Mouse (Mus musculus) hindbrain, embryonic 11.5 days (tissue): ENCODE data around the gene Ddx59. TPM values are rescaled to one million over a fixed set of nuclear protein-coding genes. Genes with fewer than 3 reads are reported as not detected.

Experiments
- ATAC-seq: fragments of 200-750 bp; cut with Nextera tagmentation; 2 replicates; pipeline ENCODE4 v1.8.0; 2017; ENCODE audit warnings: mild to moderate bottlenecking, moderate TSS enrichment, moderate library complexity; ENCODE audit not compliant: low FRiP score
- DNase-seq: peaks from one replicate; pipeline ENCODE4 v3.0.0-alpha.2; 2015; ENCODE audit warnings: low spot score
- H3K27ac ChIP-seq: fragments of 300-500 bp; sonication (generic); 2 replicates; pipeline ENCODE4 v1.5.1; 2014; ENCODE audit warnings: mild to moderate bottlenecking, low read depth, low read length
- H3K27me3 ChIP-seq: fragments of 300-500 bp; sonication (generic); 2 replicates; pipeline ENCODE4 v1.6.1; 2014; ENCODE audit warnings: mild to moderate bottlenecking, low read length, moderate library complexity, mixed read lengths; ENCODE audit not compliant: control insufficient read depth, insufficient read depth
- H3K36me3 ChIP-seq: fragments of 300-500 bp; sonication (generic); 2 replicates; pipeline ENCODE4 v1.6.1; 2014; ENCODE audit warnings: mild to moderate bottlenecking, low read length, moderate library complexity, mixed read lengths; ENCODE audit not compliant: control insufficient read depth, insufficient read depth
- H3K4me1 ChIP-seq: fragments of 300-500 bp; sonication (generic); replicated peaks from 2 replicates; pipeline ENCODE4 v1.6.1; 2014; ENCODE audit warnings: low read length, mixed read lengths; ENCODE audit not compliant: control insufficient read depth, insufficient read depth
- H3K4me2 ChIP-seq: fragments of 300-500 bp; sonication (generic); replicated peaks from 2 replicates; pipeline ENCODE4 v1.6.1; 2014; ENCODE audit warnings: mild to moderate bottlenecking, low read depth, low read length
- H3K4me3 ChIP-seq: fragments of 300-500 bp; sonication (generic); 2 replicates; pipeline ENCODE4 v1.5.1; 2014; ENCODE audit warnings: low read depth, low read length
- H3K9ac ChIP-seq: fragments of 300-500 bp; sonication (generic); 2 replicates; pipeline ENCODE4 v1.6.1; 2014; ENCODE audit warnings: low read depth, low read length
- H3K9me3 ChIP-seq: fragments of 300-500 bp; sonication (generic); 2 replicates; pipeline ENCODE4 v1.6.1; 2016; ENCODE audit warnings: low read length; ENCODE audit not compliant: control insufficient read depth
- WGBS: fragments of 180-500 bp; shearing (Covaris S2); extraction: QIAGEN DNeasy Blood & Tissue Kit; methylation state at CpG from one replicate; pipeline ENCODE4 v1.1.7; 2014; 5-methylcytosine and 5-hydroxymethylcytosine counted together
- polyA plus RNA-seq: library from polyadenylated mRNA; unstranded; fragments of >200 nt; fragmentation: Nextera tagmentation; extraction: Ambion mirVana; gene quantifications from 2 replicates; pipeline ENCODE4 v1.2.1, GENCODE M21; 2014

Ddx59 gene
- polyA plus RNA-seq, 1 experiment from 2014 or later = 18.0 TPM

- no peaks in the 10 kb centered on the region for H3K4me1 ChIP-seq
- ATAC-seq (no peak), DNase-seq (no peak)
- H3K27ac ChIP-seq = no peak overlapping the region
- no peak overlapping the region for H3K4me2 ChIP-seq
- WGBS = 73% methylated on average over 9 of the region's 9 CpGs
- no peaks in the 10 kb centered on the region for H3K36me3 ChIP-seq
- no peak overlapping the region for H3K4me3 ChIP-seq
- H3K27me3 ChIP-seq = no peaks in the 10 kb centered on the region
- no peaks in the 10 kb centered on the region for H3K9me3 ChIP-seq
- no peak overlapping the region for H3K9ac ChIP-seq
Observed at GRCm38 (mm10) chr1:136442809-136443208, 27.7 kb downstream of the Ddx59 start.

- H3K4me1 ChIP-seq = no peaks in the 10 kb centered on the region
- no peaks in the 10 kb centered on the region for H3K9me3 ChIP-seq
- ATAC-seq = no peak
- no peak overlapping the region for H3K4me2 ChIP-seq
- DNase-seq = no peak
- 89% methylated on average over 12 of the region's 12 CpGs for WGBS
- H3K36me3 ChIP-seq = no peaks in the 10 kb centered on the region
- no peak overlapping the region for H3K4me3 ChIP-seq
- H3K9ac ChIP-seq = no peak overlapping the region
- no peak overlapping the region for H3K27ac ChIP-seq
- H3K27me3 ChIP-seq = no peaks in the 10 kb centered on the region
Observed at GRCm38 (mm10) chr1:136444555-136445255, 29.6 kb downstream of the Ddx59 start.

DNA sequence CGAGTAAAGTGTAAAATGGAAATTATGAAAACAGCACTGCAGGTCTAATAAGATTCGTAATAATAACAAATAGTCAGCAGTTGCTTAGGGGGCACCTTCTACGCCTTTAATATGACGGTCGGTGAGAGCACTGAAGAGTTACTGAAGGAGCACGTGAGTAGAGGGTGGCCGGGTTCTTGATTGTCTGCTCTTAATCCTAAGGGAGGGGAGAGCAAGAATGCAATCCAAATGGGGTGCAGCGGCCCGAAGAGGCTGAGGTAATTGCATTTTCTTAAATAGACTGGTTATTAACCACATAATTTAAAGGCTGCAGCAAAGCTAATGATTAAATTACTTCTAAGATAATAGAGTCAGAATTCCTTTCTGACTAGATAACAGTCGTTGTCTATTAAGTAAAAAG lies 31.9 kb downstream of the Ddx59 start:
- Histone ChIP-seq H3K27ac (no peak overlapping the region), H3K36me3 (no peaks in the 10 kb centered on the region), H3K9ac (no peak overlapping the region), H3K4me2 (no peak overlapping the region), H3K4me1 (no peaks in the 10 kb centered on the region), H3K4me3 (no peak overlapping the region), H3K9me3 (no peaks in the 10 kb centered on the region), H3K27me3 (no peaks in the 10 kb centered on the region)
- DNase-seq = no peak
- ATAC-seq = no peak
- 79% methylated on average over 10 of the region's 10 CpGs for WGBS

DNA sequence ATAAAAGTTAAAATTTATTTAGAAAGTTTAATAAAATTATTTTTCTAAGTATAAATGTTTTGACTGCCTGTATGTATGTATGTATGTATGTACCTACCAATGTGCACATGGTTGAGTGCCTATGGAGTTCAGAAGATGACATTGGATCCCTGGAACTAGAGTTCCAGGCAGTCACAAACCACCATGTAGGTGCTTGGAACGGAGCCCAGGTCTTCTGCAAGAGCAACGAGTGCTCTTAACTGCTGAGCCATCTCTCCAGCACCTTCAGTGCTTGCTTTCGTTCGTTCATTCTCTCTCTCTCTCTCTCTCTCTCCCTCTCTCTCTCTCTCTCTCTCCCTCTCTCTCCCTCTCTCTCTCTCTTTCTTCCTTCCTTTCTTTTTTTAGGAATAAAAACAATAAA lies 32.3 kb downstream of the Ddx59 start:
- Histone ChIP-seq H3K27me3 (no peaks in the 10 kb centered on the region), H3K4me3 (no peak overlapping the region), H3K9me3 (no peaks in the 10 kb centered on the region), H3K9ac (no peak overlapping the region), H3K4me2 (no peak overlapping the region), H3K27ac (no peak overlapping the region), H3K4me1 (no peaks in the 10 kb centered on the region), H3K36me3 (no peaks in the 10 kb centered on the region)
- DNase-seq (no peak), ATAC-seq (no peak)
- 91% methylated on average over 4 of the region's 4 CpGs for WGBS

DNA sequence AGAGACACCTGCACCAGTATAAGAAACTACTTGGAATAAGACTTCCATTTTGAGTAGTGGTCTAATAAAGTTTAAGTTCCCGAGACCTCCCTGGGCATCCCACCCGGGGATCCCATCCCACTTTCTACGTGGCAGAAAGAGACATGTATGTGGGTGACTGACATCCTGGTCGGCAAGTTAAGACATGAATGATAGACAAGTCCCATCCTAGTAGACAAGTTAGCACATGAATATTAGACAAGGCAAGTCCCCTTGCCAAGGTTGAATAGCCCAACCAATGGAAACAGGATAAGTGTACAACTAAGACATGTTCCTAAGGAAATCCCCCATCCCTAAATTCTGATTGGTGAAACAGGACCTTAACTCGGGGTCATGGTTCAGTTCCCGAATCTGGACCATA lies 34.5 kb downstream of the Ddx59 start:
- Histone ChIP-seq H3K27ac (no peak overlapping the region), H3K9me3 (no peaks in the 10 kb centered on the region), H3K4me2 (no peak overlapping the region), H3K4me1 (no peaks in the 10 kb centered on the region), H3K36me3 (no peaks in the 10 kb centered on the region), H3K27me3 (no peaks in the 10 kb centered on the region), H3K4me3 (no peak overlapping the region), H3K9ac (no peak overlapping the region)
- whole genome bisulfite sequencing = 84% methylated on average over 6 of the region's 6 CpGs
- no peak for ATAC-seq
- DNase-seq = no peak

- H3K4me3 ChIP-seq = no peak overlapping the region
- no peaks in the 10 kb centered on the region for H3K36me3 ChIP-seq
- ATAC-seq (no peak), DNase-seq (no peak)
- H3K27me3 ChIP-seq = no peaks in the 10 kb centered on the region
- no peak overlapping the region for H3K9ac ChIP-seq
- WGBS = 84% methylated on average over 5 of the region's 5 CpGs
- H3K4me2 ChIP-seq = no peak overlapping the region
- H3K9me3 ChIP-seq = no peaks in the 10 kb centered on the region
- no peaks in the 10 kb centered on the region for H3K4me1 ChIP-seq
- no peak overlapping the region for H3K27ac ChIP-seq
Observed at GRCm38 (mm10) chr1:136450206-136450605, 35.1 kb downstream of the Ddx59 start.

- Histone ChIP-seq H3K27ac (no peak overlapping the region), H3K4me1 (no peaks in the 10 kb centered on the region), H3K27me3 (no peaks in the 10 kb centered on the region), H3K9me3 (no peaks in the 10 kb centered on the region), H3K4me3 (no peak overlapping the region), H3K36me3 (no peaks in the 10 kb centered on the region), H3K4me2 (no peak overlapping the region), H3K9ac (no peak overlapping the region)
- no peak for DNase-seq
- WGBS = 77% methylated on average over 5 of the region's 5 CpGs
- no peak for ATAC-seq
Observed at GRCm38 (mm10) chr1:136452421-136452820, 37.4 kb downstream of the Ddx59 start.

GRCm38 (mm10) chr1:136455756-136456585 lies 40.9 kb downstream of the Ddx59 start:
- Histone ChIP-seq H3K4me3 (no peak overlapping the region), H3K9me3 (no peaks in the 10 kb centered on the region), H3K4me1 (no peaks in the 10 kb centered on the region), H3K36me3 (no peaks in the 10 kb centered on the region), H3K9ac (no peak overlapping the region), H3K4me2 (no peak overlapping the region), H3K27ac (no peak overlapping the region), H3K27me3 (no peaks in the 10 kb centered on the region)
- no peak for ATAC-seq
- 81% methylated on average over 17 of the region's 17 CpGs for WGBS
- no peak for DNase-seq

- Histone ChIP-seq H3K9me3 (no peaks in the 10 kb centered on the region), H3K9ac (no peak overlapping the region), H3K27ac (no peak overlapping the region), H3K4me1 (no peaks in the 10 kb centered on the region), H3K4me3 (no peak overlapping the region), H3K36me3 (no peaks in the 10 kb centered on the region), H3K27me3 (no peaks in the 10 kb centered on the region), H3K4me2 (no peak overlapping the region)
- WGBS = 83% methylated on average over 6 of the region's 6 CpGs
- ATAC-seq (no peak), DNase-seq (no peak)
Observed at GRCm38 (mm10) chr1:136456741-136457140, 41.7 kb downstream of the Ddx59 start.
